Mouse (Mus musculus) activated CD4-positive, CD25-positive, alpha-beta regulatory T cell, adult 4 months (primary cell): ENCODE data around the gene Entpd8. TPM values are rescaled to one million over a fixed set of nuclear protein-coding genes. Genes with fewer than 3 reads are reported as not detected.
A peak's percentile ranks its signal among the peaks of the same experiment; 100 is the strongest.

Source experiments
- ATAC-seq: one replicate; pipeline ENCODE4 v1.8.0; 2017
- polyA plus RNA-seq, 2 experiments: library from polyadenylated mRNA; unstranded; fragments of 100-300 nt; shearing (Covaris generic); gene quantifications; one replicate each; pipeline ENCODE4 v1.2.1; 2017

Entpd8 gene
- not detected for polyA plus RNA-seq

- ATAC-seq, result no peak
Measured at GRCm38 (mm10) chr2:25080076-25080475, at the start of gene Entpd8. Gene Entpd8 (plus strand): TSS chr2:25080304.

- ATAC-seq, result no peak
Measured at GRCm38 (mm10) chr2:25034994-25035393, 45.1 kb upstream of the Entpd8 start.

- no peak for ATAC-seq
Measured at GRCm38 (mm10) chr2:25040089-25040488, 40.0 kb upstream of the Entpd8 start.

GRCm38 (mm10) chr2:25050921-25051320 is 29.2 kb upstream of the Entpd8 start:
- ATAC-seq, result no peak

GRCm38 (mm10) chr2:25051450-25051849 is 28.7 kb upstream of the Entpd8 start:
- ATAC-seq, result no peak

GRCm38 (mm10) chr2:25053101-25053500 is 27.0 kb upstream of the Entpd8 start:
- no peak for ATAC-seq

GRCm38 (mm10) chr2:25054221-25055067 is 25.7 kb upstream of the Entpd8 start, which contains the start of gene Nsmf:
Gene Nsmf (plus strand): TSS chr2:25054355.
- peak; percentile 93 for ATAC-seq

GRCm38 (mm10) chr2:25055068-25055405 is 25.1 kb upstream of the Entpd8 start:
- no peak for ATAC-seq

GRCm38 (mm10) chr2:25055409-25056155 is 24.5 kb upstream of the Entpd8 start:
- ATAC-seq, result no peak

GRCm38 (mm10) chr2:25058926-25059325 is 21.2 kb upstream of the Entpd8 start:
- no peak for ATAC-seq

GRCm38 (mm10) chr2:25063523-25063922 is 16.6 kb upstream of the Entpd8 start:
- ATAC-seq, result no peak

- ATAC-seq, result no peak
Measured at GRCm38 (mm10) chr2:25064285-25064684, 15.8 kb upstream of the Entpd8 start.

- no peak for ATAC-seq
Measured at GRCm38 (mm10) chr2:25065537-25065936, 14.6 kb upstream of the Entpd8 start.

- ATAC-seq, result no peak
Measured at GRCm38 (mm10) chr2:25066552-25066951, 13.6 kb upstream of the Entpd8 start.

- no peak for ATAC-seq
Measured at GRCm38 (mm10) chr2:25069537-25069936, 10.6 kb upstream of the Entpd8 start.

GRCm38 (mm10) chr2:25072398-25072797 is 7.7 kb upstream of the Entpd8 start:
- no peak for ATAC-seq

GRCm38 (mm10) chr2:25075506-25075905 is 4.6 kb upstream of the Entpd8 start:
- ATAC-seq, result no peak

GRCm38 (mm10) chr2:25078967-25079366 is 1.1 kb upstream of the Entpd8 start:
- no peak for ATAC-seq

GRCm38 (mm10) chr2:25083697-25084096 is 3.6 kb downstream of the Entpd8 start:
- no peak for ATAC-seq

GRCm38 (mm10) chr2:25085571-25085970 is 5.5 kb downstream of the Entpd8 start:
- no peak for ATAC-seq

- no peak for ATAC-seq
Measured at GRCm38 (mm10) chr2:25087842-25088241, 7.7 kb downstream of the Entpd8 start.

- ATAC-seq, result no peak
Measured at GRCm38 (mm10) chr2:25088636-25089035, 8.5 kb downstream of the Entpd8 start.

- ATAC-seq, result no peak
Measured at GRCm38 (mm10) chr2:25094785-25095108, 14.6 kb downstream of the Entpd8 start.
